Mouse (Mus musculus): ENCODE results near the gene Enah. TPM values are rescaled to one million over a fixed set of nuclear protein-coding genes. Genes with fewer than 3 reads are reported as not detected.

Gene Enah
- polyA plus RNA-seq, 1 experiment, result 10.1 TPM

- Histone ChIP-seq H3K27me3 (replicated peaks; ENCODE audit: control insufficient read depth, insufficient read depth, low read length) (no peaks in the 10 kb centered on the region), H3K4me1 (ENCODE audit: control insufficient read depth, insufficient read depth, low read length) (no peaks in the 10 kb centered on the region), H3K27ac (ENCODE audit: insufficient read depth, low read depth, low read length) (no peak overlapping the region), H3K36me3 (ENCODE audit: control insufficient read depth, insufficient read depth, low read length) (no peaks in the 10 kb centered on the region), H3K4me3 (ENCODE audit: insufficient read depth, low read depth, low read length) (no peak overlapping the region)
- TF ChIP-seq CTCF (conservative IDR thresholded peaks at IDR 0.05; ENCODE audit: insufficient read depth, insufficient read length, low read depth, low read length) (no peak), POLR2A (IDR thresholded peaks at IDR 0.05; ENCODE audit: low read depth, low read length) (no peak)
- no peak for DNase-seq
- WGBS, result 87% methylated on average over 3 of the region's 3 CpGs
Measured at GRCm38 (mm10) chr1:182047016-182047690, 27.4 kb upstream of the Enah start.

- 80% methylated on average over 4 of the region's 4 CpGs for WGBS
- Histone ChIP-seq H3K27me3 (replicated peaks; ENCODE audit: control insufficient read depth, insufficient read depth, low read length) (no peaks in the 10 kb centered on the region), H3K36me3 (ENCODE audit: control insufficient read depth, insufficient read depth, low read length) (no peaks in the 10 kb centered on the region), H3K4me1 (ENCODE audit: control insufficient read depth, insufficient read depth, low read length) (no peaks in the 10 kb centered on the region), H3K27ac (ENCODE audit: insufficient read depth, low read depth, low read length) (no peak overlapping the region), H3K4me3 (ENCODE audit: insufficient read depth, low read depth, low read length) (no peak overlapping the region)
- no peak for TF ChIP-seq POLR2A (IDR thresholded peaks at IDR 0.05; ENCODE audit: low read depth, low read length)
- TF ChIP-seq CTCF (conservative IDR thresholded peaks at IDR 0.05; ENCODE audit: insufficient read depth, insufficient read length, low read depth, low read length), result no peak
- DNase-seq, result no peak
Measured at GRCm38 (mm10) chr1:182045208-182045607, 25.4 kb upstream of the Enah start.

- no peaks in the 10 kb centered on the region for H3K27me3 ChIP-seq (replicated peaks; ENCODE audit: control insufficient read depth, insufficient read depth, low read length)
- TF ChIP-seq POLR2A (IDR thresholded peaks at IDR 0.05; ENCODE audit: low read depth, low read length) (no peak), CTCF (conservative IDR thresholded peaks at IDR 0.05; ENCODE audit: insufficient read depth, insufficient read length, low read depth, low read length) (no peak)
- 94% methylated on average over 3 of the region's 3 CpGs for WGBS
- no peak overlapping the region for H3K4me3 ChIP-seq (ENCODE audit: insufficient read depth, low read depth, low read length)
- no peak overlapping the region for H3K27ac ChIP-seq (ENCODE audit: insufficient read depth, low read depth, low read length)
- no peak for DNase-seq
- H3K36me3 ChIP-seq (ENCODE audit: control insufficient read depth, insufficient read depth, low read length), result no peaks in the 10 kb centered on the region
- H3K4me1 ChIP-seq (ENCODE audit: control insufficient read depth, insufficient read depth, low read length), result no peaks in the 10 kb centered on the region
Measured at GRCm38 (mm10) chr1:182040538-182040937, 20.7 kb upstream of the Enah start.

GRCm38 (mm10) chr1:182031757-182032156 lies 12.0 kb upstream of the Enah start:
- no peak for DNase-seq
- Histone ChIP-seq H3K4me1 (ENCODE audit: control insufficient read depth, insufficient read depth, low read length) (no peaks in the 10 kb centered on the region), H3K4me3 (ENCODE audit: insufficient read depth, low read depth, low read length) (no peak overlapping the region), H3K27me3 (replicated peaks; ENCODE audit: control insufficient read depth, insufficient read depth, low read length) (no peaks in the 10 kb centered on the region), H3K36me3 (ENCODE audit: control insufficient read depth, insufficient read depth, low read length) (no peaks in the 10 kb centered on the region), H3K27ac (ENCODE audit: insufficient read depth, low read depth, low read length) (no peak overlapping the region)
- TF ChIP-seq POLR2A (IDR thresholded peaks at IDR 0.05; ENCODE audit: low read depth, low read length) (no peak), CTCF (conservative IDR thresholded peaks at IDR 0.05; ENCODE audit: insufficient read depth, insufficient read length, low read depth, low read length) (no peak)

- DNase-seq, result no peak
- TF ChIP-seq CTCF (conservative IDR thresholded peaks at IDR 0.05; ENCODE audit: insufficient read depth, insufficient read length, low read depth, low read length) (no peak), POLR2A (IDR thresholded peaks at IDR 0.05; ENCODE audit: low read depth, low read length) (no peak)
- no peak overlapping the region for H3K27ac ChIP-seq (ENCODE audit: insufficient read depth, low read depth, low read length)
- H3K36me3 ChIP-seq (ENCODE audit: control insufficient read depth, insufficient read depth, low read length), result no peaks in the 10 kb centered on the region
- H3K4me1 ChIP-seq (ENCODE audit: control insufficient read depth, insufficient read depth, low read length), result no peaks in the 10 kb centered on the region
- no peak overlapping the region for H3K4me3 ChIP-seq (ENCODE audit: insufficient read depth, low read depth, low read length)
- no peaks in the 10 kb centered on the region for H3K27me3 ChIP-seq (replicated peaks; ENCODE audit: control insufficient read depth, insufficient read depth, low read length)
- 79% methylated on average over 6 of the region's 6 CpGs for WGBS
Measured at GRCm38 (mm10) chr1:182031066-182031465, 11.3 kb upstream of the Enah start.

GRCm38 (mm10) chr1:182029989-182030649 lies 10.3 kb upstream of the Enah start:
- no peaks in the 10 kb centered on the region for H3K36me3 ChIP-seq (ENCODE audit: control insufficient read depth, insufficient read depth, low read length)
- H3K27me3 ChIP-seq (replicated peaks; ENCODE audit: control insufficient read depth, insufficient read depth, low read length), result no peaks in the 10 kb centered on the region
- TF ChIP-seq CTCF (conservative IDR thresholded peaks at IDR 0.05; ENCODE audit: insufficient read depth, insufficient read length, low read depth, low read length), result no peak
- no peak for TF ChIP-seq POLR2A (IDR thresholded peaks at IDR 0.05; ENCODE audit: low read depth, low read length)
- H3K4me3 ChIP-seq (ENCODE audit: insufficient read depth, low read depth, low read length), result no peak overlapping the region
- no peak overlapping the region for H3K27ac ChIP-seq (ENCODE audit: insufficient read depth, low read depth, low read length)
- DNase-seq, result no peak
- 84% methylated on average over 5 of the region's 5 CpGs for WGBS
- no peaks in the 10 kb centered on the region for H3K4me1 ChIP-seq (ENCODE audit: control insufficient read depth, insufficient read depth, low read length)
